Mouse (Mus musculus): ENCODE results near the gene Fes. TPM values are rescaled to one million over a fixed set of nuclear protein-coding genes. Genes with fewer than 3 reads are reported as not detected.

Gene Fes
- polyA plus RNA-seq (2015; fragmentation: Nextera tagmentation; extraction: Ambion mirVana): 16.6 and 19.2 TPM in 2 replicates

GRCm38 (mm10) chr7:80387633-80388543 lies at the start of gene Fes:
TSS of gene Fes (minus strand) at chr7:80387946.
- WGBS (ENCODE audit: insufficient replicate concordance): 10% methylated on average over 33 of the region's 33 CpGs
- no peaks in the 10 kb centered on the region for H3K9me3 ChIP-seq (replicated peaks)
- H3K27me3 ChIP-seq: peaks cover 29% of the 10 kb centered on the region
- H3K4me3 ChIP-seq (replicated peaks): peak within 1 kb of the TSS; percentile 53
- peaks cover 24% of the 10 kb centered on the region for H3K4me1 ChIP-seq (replicated peaks)
- peak; percentile 51 for ATAC-seq (ENCODE audit: insufficient read depth)
- peak within 1 kb of the TSS; percentile 77 for H3K27ac ChIP-seq (replicated peaks)
- H3K36me3 ChIP-seq (replicated peaks): peaks cover 25% of the 10 kb centered on the region
- H3K9ac ChIP-seq: peak within 1 kb of the TSS; percentile 37; the same call in 1 of the 2 replicates
- H3K4me2 ChIP-seq: peak within 1 kb of the TSS; percentile 53

- ATAC-seq (ENCODE audit: insufficient read depth): no peak
- H3K9ac ChIP-seq: no peak overlapping the region
- no peak overlapping the region for H3K27ac ChIP-seq (replicated peaks)
- H3K9me3 ChIP-seq (replicated peaks): no peaks in the 10 kb centered on the region
- no peaks in the 10 kb centered on the region for H3K36me3 ChIP-seq (replicated peaks)
- H3K4me3 ChIP-seq (replicated peaks): no peak overlapping the region
- H3K4me2 ChIP-seq: no peak overlapping the region
- H3K4me1 ChIP-seq (replicated peaks): peaks cover 8% of the 10 kb centered on the region
- WGBS (ENCODE audit: insufficient replicate concordance): 59% methylated on average over 7 of the region's 7 CpGs
- no peaks in the 10 kb centered on the region; the same call in 1 of the 2 replicates for H3K27me3 ChIP-seq
Observed at GRCm38 (mm10) chr7:80436571-80436970, 48.8 kb upstream of the Fes start.

- no peak; the same call in 1 of the 2 replicates for ATAC-seq (ENCODE audit: insufficient read depth)
- Histone ChIP-seq H3K9ac (no peak overlapping the region), H3K36me3 (replicated peaks) (no peaks in the 10 kb centered on the region), H3K27me3 (no peaks in the 10 kb centered on the region; the same call in 1 of the 2 replicates), H3K27ac (replicated peaks) (no peak overlapping the region), H3K4me2 (no peak overlapping the region), H3K4me3 (replicated peaks) (no peak overlapping the region), H3K9me3 (replicated peaks) (no peaks in the 10 kb centered on the region), H3K4me1 (replicated peaks) (peaks cover 8% of the 10 kb centered on the region)
- WGBS (ENCODE audit: insufficient replicate concordance): 46% methylated on average over 3 of the region's 3 CpGs
Observed at GRCm38 (mm10) chr7:80435594-80435993, 47.8 kb upstream of the Fes start.

GRCm38 (mm10) chr7:80429661-80430060 lies 41.9 kb upstream of the Fes start:
- no peak for ATAC-seq (ENCODE audit: insufficient read depth)
- no peaks in the 10 kb centered on the region for H3K36me3 ChIP-seq (replicated peaks)
- peaks cover 9% of the 10 kb centered on the region for H3K4me1 ChIP-seq (replicated peaks)
- H3K9ac ChIP-seq: no peak overlapping the region
- no peaks in the 10 kb centered on the region for H3K27me3 ChIP-seq
- H3K9me3 ChIP-seq (replicated peaks): no peaks in the 10 kb centered on the region
- H3K4me3 ChIP-seq (replicated peaks): no peak overlapping the region
- no peak overlapping the region for H3K27ac ChIP-seq (replicated peaks)
- 84% methylated on average over 12 of the region's 12 CpGs for WGBS (ENCODE audit: insufficient replicate concordance)
- H3K4me2 ChIP-seq: no peak overlapping the region

GRCm38 (mm10) chr7:80427730-80428129 lies 40.0 kb upstream of the Fes start:
- Histone ChIP-seq H3K27me3 (no peaks in the 10 kb centered on the region), H3K27ac (replicated peaks) (peak overlapping the region; percentile 38; the same call in 1 of the 2 replicates), H3K4me2 (no peak overlapping the region), H3K9ac (no peak overlapping the region), H3K9me3 (replicated peaks) (no peaks in the 10 kb centered on the region), H3K4me3 (replicated peaks) (no peak overlapping the region), H3K36me3 (replicated peaks) (no peaks in the 10 kb centered on the region), H3K4me1 (replicated peaks) (peaks cover 19% of the 10 kb centered on the region)
- ATAC-seq (ENCODE audit: insufficient read depth): no peak
- 36% methylated on average over 5 of the region's 5 CpGs for WGBS (ENCODE audit: insufficient replicate concordance)

- Histone ChIP-seq H3K4me1 (replicated peaks) (peaks cover 24% of the 10 kb centered on the region), H3K4me3 (replicated peaks) (no peak overlapping the region), H3K27me3 (no peaks in the 10 kb centered on the region), H3K36me3 (replicated peaks) (no peaks in the 10 kb centered on the region), H3K4me2 (no peak overlapping the region), H3K27ac (replicated peaks) (peak overlapping the region; percentile 72), H3K9ac (no peak overlapping the region), H3K9me3 (replicated peaks) (no peaks in the 10 kb centered on the region)
- ATAC-seq (ENCODE audit: insufficient read depth): no peak
- 31% methylated on average over 7 of the region's 7 CpGs for WGBS (ENCODE audit: insufficient replicate concordance)
Observed at GRCm38 (mm10) chr7:80426363-80426762, 38.6 kb upstream of the Fes start.

GRCm38 (mm10) chr7:80424722-80425121 lies 37.0 kb upstream of the Fes start:
- peaks cover 29% of the 10 kb centered on the region for H3K4me1 ChIP-seq (replicated peaks)
- no peak overlapping the region for H3K9ac ChIP-seq
- 66% methylated on average over 6 of the region's 6 CpGs for WGBS (ENCODE audit: insufficient replicate concordance)
- no peak overlapping the region for H3K27ac ChIP-seq (replicated peaks)
- H3K9me3 ChIP-seq (replicated peaks): no peaks in the 10 kb centered on the region
- no peaks in the 10 kb centered on the region for H3K36me3 ChIP-seq (replicated peaks)
- no peak for ATAC-seq (ENCODE audit: insufficient read depth)
- no peak overlapping the region for H3K4me2 ChIP-seq
- no peaks in the 10 kb centered on the region for H3K27me3 ChIP-seq
- H3K4me3 ChIP-seq (replicated peaks): no peak overlapping the region

GRCm38 (mm10) chr7:80422759-80423480 lies 35.2 kb upstream of the Fes start:
- Histone ChIP-seq H3K27ac (replicated peaks) (no peak overlapping the region), H3K4me2 (peak overlapping the region; percentile 56), H3K27me3 (no peaks in the 10 kb centered on the region), H3K4me1 (replicated peaks) (peaks cover 36% of the 10 kb centered on the region), H3K9ac (no peak overlapping the region), H3K9me3 (replicated peaks) (no peaks in the 10 kb centered on the region), H3K4me3 (replicated peaks) (no peak overlapping the region), H3K36me3 (replicated peaks) (no peaks in the 10 kb centered on the region)
- no peak for ATAC-seq (ENCODE audit: insufficient read depth)
- 19% methylated on average over 20 of the region's 20 CpGs for WGBS (ENCODE audit: insufficient replicate concordance)

GRCm38 (mm10) chr7:80421576-80421975 lies 33.8 kb upstream of the Fes start:
- Histone ChIP-seq H3K27ac (replicated peaks) (no peak overlapping the region), H3K36me3 (replicated peaks) (no peaks in the 10 kb centered on the region), H3K9me3 (replicated peaks) (no peaks in the 10 kb centered on the region), H3K4me1 (replicated peaks) (peaks cover 44% of the 10 kb centered on the region), H3K27me3 (no peaks in the 10 kb centered on the region), H3K9ac (no peak overlapping the region), H3K4me2 (no peak overlapping the region), H3K4me3 (replicated peaks) (no peak overlapping the region)
- ATAC-seq (ENCODE audit: insufficient read depth): no peak
- 82% methylated on average over 6 of the region's 6 CpGs for WGBS (ENCODE audit: insufficient replicate concordance)

GRCm38 (mm10) chr7:80420586-80420985 lies 32.8 kb upstream of the Fes start:
- WGBS (ENCODE audit: insufficient replicate concordance): 76% methylated on average over 4 of the region's 4 CpGs

GRCm38 (mm10) chr7:80419278-80419677 lies 31.5 kb upstream of the Fes start:
- Histone ChIP-seq H3K4me2 (no peak overlapping the region), H3K36me3 (replicated peaks) (no peaks in the 10 kb centered on the region), H3K4me1 (replicated peaks) (peaks cover 38% of the 10 kb centered on the region), H3K9me3 (replicated peaks) (no peaks in the 10 kb centered on the region), H3K4me3 (replicated peaks) (no peak overlapping the region), H3K9ac (no peak overlapping the region), H3K27me3 (no peaks in the 10 kb centered on the region), H3K27ac (replicated peaks) (no peak overlapping the region)
- no peak for ATAC-seq (ENCODE audit: insufficient read depth)
- WGBS (ENCODE audit: insufficient replicate concordance): 23% methylated on average over 3 of the region's 3 CpGs

More at GRCm38 (mm10) chr7:80420586-80420985, 32.8 kb upstream of the Fes start:
- Histone ChIP-seq H3K4me3 (replicated peaks) (no peak overlapping the region), H3K4me1 (replicated peaks) (peaks cover 39% of the 10 kb centered on the region), H3K9ac (no peak overlapping the region), H3K9me3 (replicated peaks) (no peaks in the 10 kb centered on the region), H3K27ac (replicated peaks) (no peak overlapping the region), H3K36me3 (replicated peaks) (no peaks in the 10 kb centered on the region), H3K4me2 (no peak overlapping the region), H3K27me3 (no peaks in the 10 kb centered on the region)
- ATAC-seq (ENCODE audit: insufficient read depth): no peak
